Mouse (Mus musculus): ENCODE results near the gene Gm36210.

- TF ChIP-seq POLR2A (IDR thresholded peaks at IDR 0.05; ENCODE audit: insufficient read length, low read depth), result no peak
- TF ChIP-seq SRF (IDR thresholded peaks at IDR 0.05; ENCODE audit: control insufficient read depth, insufficient read length, low read depth), result no peak
- TF ChIP-seq MAX (IDR thresholded peaks at IDR 0.05; ENCODE audit: low read depth), result no peak
- TF ChIP-seq E2F4 (IDR thresholded peaks at IDR 0.05; ENCODE audit: insufficient read depth), result no peak
- no peak for TF ChIP-seq USF1 (IDR thresholded peaks at IDR 0.05; ENCODE audit: low read depth)
- TF ChIP-seq TCF12 (IDR thresholded peaks at IDR 0.05; ENCODE audit: insufficient read depth, poor library complexity, severe bottlenecking), result no peak
- TF ChIP-seq CEBPB (IDR thresholded peaks at IDR 0.05; ENCODE audit: insufficient read depth, poor library complexity, severe bottlenecking), result no peak
- TF ChIP-seq MYOD1 (IDR thresholded peaks at IDR 0.05; ENCODE audit: control insufficient read depth in 1 of 3, insufficient read length in 2 of 3, low read depth in 2 of 3), result no peak
- TF ChIP-seq POLR2AphosphoS2 (IDR thresholded peaks at IDR 0.05; ENCODE audit: insufficient read length, low read depth), result no peak
- TF ChIP-seq MYOG (IDR thresholded peaks at IDR 0.05; ENCODE audit: control insufficient read depth in 1 of 3, insufficient read depth in 1 of 3, insufficient read length in 2 of 3, low read depth in 2 of 3), result no peak
- no peak for TF ChIP-seq TCF3 (IDR thresholded peaks at IDR 0.05; ENCODE audit: insufficient read length, low read depth)
- no peak for TF ChIP-seq REST (IDR thresholded peaks at IDR 0.05; ENCODE audit: insufficient read depth, insufficient read length)
These were observed 42.1 kb upstream of the Gm36210 start for GRCm38 (mm10) chr7:4948386-4948785.

Data from myocyte (in vitro differentiated cells).